Mouse (Mus musculus): ENCODE data around the gene Olfr1192-ps1. TPM values are rescaled to one million over a fixed set of nuclear protein-coding genes. Genes with fewer than 3 reads are reported as not detected.
"Not testable (repeated sequence)": the region's sequence is repeated elsewhere in the genome, so short reads cannot be mapped to it uniquely, and the experiment has no call there.

Gene Olfr1192-ps1
- total RNA-seq (2021), result not detected
- long read RNA-seq, experiment 1, result 0 reads
- long read RNA-seq, experiment 2, result 0 reads

- no peak for DNase-seq
- intact Hi-C loops (cut with DNase I), result no loop called here
These were observed at the start of gene Olfr1192-ps1 for GRCm38 (mm10) chr2:88648209-88648608. TSS of gene Olfr1192-ps1 (plus strand) at chr2:88648509.

GRCm38 (mm10) chr2:88640242-88640641 is 8.1 kb upstream of the Olfr1192-ps1 start, which contains the start of gene Olfr1191-ps1:
TSS of gene Olfr1191-ps1 (plus strand) at chr2:88640542.
- DNase-seq; intact Hi-C loops (cut with DNase I): not testable (repeated sequence)

GRCm38 (mm10) chr2:88675328-88675727 is 27.0 kb downstream of the Olfr1192-ps1 start, which contains the start of gene Olfr1193:
TSS of gene Olfr1193 (plus strand) at chr2:88675628.
- intact Hi-C loops (cut with DNase I); DNase-seq: not testable (repeated sequence)

GRCm38 (mm10) chr2:88689087-88689486 is 40.8 kb downstream of the Olfr1192-ps1 start, which contains the start of gene Olfr1195:
TSS of gene Olfr1195 (minus strand) at chr2:88689187.
- DNase-seq, result no peak
- intact Hi-C loops (cut with DNase I), result no loop called here

- DNase-seq, result no peak
- intact Hi-C loops (cut with DNase I), result no loop called here
These were observed 56.2 kb downstream of the Olfr1192-ps1 start, which contains the start of gene Olfr1196 for GRCm38 (mm10) chr2:88704497-88704896. TSS of gene Olfr1196 (minus strand) at chr2:88704597.

Other genes with a start within 250 kb of the Olfr1192-ps1 start
- not detected for gene Olfr1179, start 242.1 kb upstream of the Olfr1192-ps1 start, total RNA-seq (2021)
- gene Olfr1180, start 229.4 kb upstream of the Olfr1192-ps1 start, total RNA-seq (2021), result not detected
- not detected for gene Olfr1181, start 222.3 kb upstream of the Olfr1192-ps1 start, total RNA-seq (2021)
- not detected for gene Gm13757, start 199.4 kb upstream of the Olfr1192-ps1 start, total RNA-seq (2021)
- gene Olfr1183, start 193.6 kb upstream of the Olfr1192-ps1 start, total RNA-seq (2021), result not detected
- not detected for gene Olfr1184, start 164.9 kb upstream of the Olfr1192-ps1 start, total RNA-seq (2021)
- gene Olfr1185-ps1, start 155.2 kb upstream of the Olfr1192-ps1 start, total RNA-seq (2021), result not detected
- not detected for gene Olfr1186, start 130.0 kb upstream of the Olfr1192-ps1 start, total RNA-seq (2021)
- gene Olfr1188, start 91.6 kb upstream of the Olfr1192-ps1 start, total RNA-seq (2021), result not detected
- not detected for gene Olfr1189, start 62.1 kb upstream of the Olfr1192-ps1 start, total RNA-seq (2021)
- not detected for gene Olfr1191-ps1, start 8.0 kb upstream of the Olfr1192-ps1 start, total RNA-seq (2021)
- not detected for gene Olfr1193, start 27.1 kb downstream of the Olfr1192-ps1 start, total RNA-seq (2021)
- not detected for gene Olfr1195, start 40.7 kb downstream of the Olfr1192-ps1 start, total RNA-seq (2021)
- gene Olfr1196, start 56.1 kb downstream of the Olfr1192-ps1 start, total RNA-seq (2021), result not detected
- gene Olfr1197, start 83.9 kb downstream of the Olfr1192-ps1 start, total RNA-seq (2021), result not detected
- not detected for gene Olfr1198, start 102.9 kb downstream of the Olfr1192-ps1 start, total RNA-seq (2021)
- gene Olfr1199, start 112.0 kb downstream of the Olfr1192-ps1 start, total RNA-seq (2021), result not detected
- not detected for gene Olfr1200, start 122.0 kb downstream of the Olfr1192-ps1 start, total RNA-seq (2021)
- gene Olfr1201, start 144.5 kb downstream of the Olfr1192-ps1 start, total RNA-seq (2021), result not detected
- not detected for gene Olfr1202, start 166.0 kb downstream of the Olfr1192-ps1 start, total RNA-seq (2021)
- gene Olfr1205, start 181.2 kb downstream of the Olfr1192-ps1 start, total RNA-seq (2021), result not detected
- gene Olfr1204, start 200.8 kb downstream of the Olfr1192-ps1 start, total RNA-seq (2021), result not detected
- not detected for gene Olfr1206, start 214.7 kb downstream of the Olfr1192-ps1 start, total RNA-seq (2021)